Mouse (Mus musculus): ENCODE measurements at regions not wholly inside any gene's neighbourhood (a gene's known extent, or its start where the extent isn't known, plus 50 kb on each side); places are given as distances from the start of the nearest gene placed in this dataset.

DNA sequence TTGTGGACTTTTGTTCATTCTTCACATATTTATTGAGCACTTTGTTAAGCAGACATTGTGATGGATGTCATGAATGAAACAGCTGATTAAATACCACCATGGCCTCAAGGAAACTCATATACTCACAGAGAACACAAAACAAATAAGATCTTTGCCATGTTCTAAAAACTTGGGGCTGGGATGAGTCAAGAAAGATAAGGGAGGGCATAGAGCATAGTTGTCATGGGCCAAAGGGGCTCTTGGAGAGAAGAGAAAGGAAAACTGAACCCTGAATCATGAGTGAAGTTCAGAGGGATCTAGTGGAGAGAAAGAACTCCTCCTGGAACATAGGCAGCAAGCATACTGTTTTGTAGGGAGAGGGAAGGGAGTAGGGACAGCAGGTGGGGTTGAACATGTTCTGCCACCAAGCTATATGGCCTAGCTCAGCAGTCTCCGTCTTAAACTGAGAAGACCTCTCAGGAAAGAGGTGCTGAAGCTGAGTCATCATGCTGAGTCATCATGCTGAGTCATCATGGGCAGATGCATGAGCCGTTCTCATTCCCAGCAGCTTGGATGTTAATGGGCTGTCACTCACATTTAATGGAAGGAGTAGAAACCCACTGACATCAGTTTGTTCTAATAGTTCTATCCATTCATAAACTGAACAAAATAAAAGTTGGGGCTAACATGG is 69.6 kb downstream of the Cetn3 start:
- DNase-seq (ENCODE audit: low spot score): no peak

- peak; percentile 60 for DNase-seq (ENCODE audit: low spot score)
These were observed 73.2 kb downstream of the Cetn3 start for GRCm38 (mm10) chr13:81856072-81856471.

DNA sequence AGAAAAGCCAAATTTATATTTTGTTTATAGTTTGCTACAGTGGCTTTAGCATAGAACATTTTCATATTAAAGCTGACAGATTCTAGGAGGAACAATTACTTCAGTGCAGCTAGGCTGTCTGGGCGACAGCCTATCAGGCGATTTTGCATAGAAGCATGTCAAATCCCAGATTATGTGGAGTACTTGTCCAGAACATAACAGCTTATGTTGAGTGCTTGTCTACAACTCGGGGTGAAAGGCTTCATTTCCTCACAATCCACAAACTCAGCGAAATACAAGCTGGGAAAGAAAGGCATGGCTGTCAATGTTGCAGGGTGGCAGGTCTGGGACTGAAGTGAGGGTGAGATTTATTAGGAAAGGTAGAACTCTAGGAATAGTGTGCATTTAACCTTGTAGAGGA is 77.8 kb downstream of the Cetn3 start:
- DNase-seq (ENCODE audit: low spot score): no peak

DNA sequence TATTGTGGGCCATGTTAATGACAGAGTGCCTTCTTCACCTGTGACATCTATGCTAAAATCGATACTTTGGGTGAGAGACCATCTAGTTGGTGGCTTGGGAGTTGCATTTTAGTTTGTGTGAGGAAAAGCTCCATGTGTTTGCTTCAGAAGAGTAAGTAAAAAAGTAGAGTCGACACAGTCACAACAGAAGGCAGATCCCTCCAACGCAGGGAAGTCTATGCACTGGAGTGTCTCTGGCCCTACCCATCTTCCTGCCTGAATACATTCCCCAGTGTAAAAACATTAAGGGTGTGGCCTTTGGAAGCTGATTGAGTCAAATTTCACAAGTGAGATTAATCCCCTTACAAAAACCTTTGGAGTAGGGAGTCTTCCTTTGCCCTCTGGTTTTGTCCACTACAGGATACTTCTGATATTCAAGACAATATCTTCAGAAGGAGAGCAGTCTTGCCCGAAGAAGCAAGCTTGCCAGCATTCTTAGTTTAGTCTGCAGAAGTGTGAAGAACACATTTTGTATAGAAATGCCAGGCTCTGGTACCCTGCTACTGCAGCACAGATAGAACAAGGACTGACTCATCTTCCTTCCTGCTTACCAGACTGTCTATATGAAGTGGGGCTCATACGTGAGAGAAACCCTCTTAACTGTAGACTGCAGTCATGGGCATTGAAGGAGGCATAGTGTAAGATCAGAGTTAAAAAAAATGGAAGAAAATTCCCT is 79.2 kb downstream of the Cetn3 start:
- DNase-seq (ENCODE audit: low spot score): no peak

DNA sequence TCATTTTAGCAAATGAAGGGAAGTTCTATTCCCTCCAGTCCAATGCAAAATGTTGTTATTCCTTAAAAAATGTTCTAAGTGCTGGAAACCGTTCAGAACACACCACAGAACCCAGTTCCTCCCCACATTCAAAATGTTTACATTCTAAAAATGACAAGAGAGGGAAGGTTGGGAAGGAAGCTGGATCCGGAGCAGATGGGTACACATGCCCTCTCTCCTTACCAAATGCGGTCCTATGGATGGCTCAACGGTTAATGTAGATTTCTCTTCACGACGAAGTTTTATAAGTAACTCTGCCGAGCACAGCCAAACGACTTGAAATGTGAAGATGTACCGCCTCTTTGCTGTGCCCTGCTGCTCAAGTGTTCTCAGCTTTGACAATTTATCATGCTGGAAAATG is 88.3 kb downstream of the Cetn3 start:
- DNase-seq (ENCODE audit: low spot score): no peak

- no peak for DNase-seq (ENCODE audit: low spot score)
These were observed 103.0 kb downstream of the Cetn3 start for GRCm38 (mm10) chr13:81885879-81886278.

DNA sequence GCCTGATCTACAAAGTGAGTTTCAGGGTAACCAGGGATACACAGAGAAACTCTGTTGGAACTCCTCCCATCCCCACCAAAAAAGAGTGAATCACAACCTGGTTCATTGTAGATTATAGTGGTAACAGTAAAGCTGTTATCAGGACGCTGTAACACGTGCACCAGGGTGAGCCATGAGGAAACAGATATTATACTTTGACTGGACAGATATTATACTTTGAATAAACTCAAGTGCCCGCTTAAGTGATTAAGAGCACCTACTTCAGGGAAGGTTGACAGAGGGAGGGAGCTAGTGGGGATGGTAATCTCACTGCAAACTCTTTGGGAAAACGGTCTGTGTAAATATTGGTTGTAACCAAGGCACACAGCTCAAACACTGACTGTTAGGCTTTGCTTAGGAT is 147.4 kb downstream of the Cetn3 start:
- no peak for DNase-seq (ENCODE audit: low spot score)

GRCm38 (mm10) chr13:81931199-81931598 is 148.3 kb downstream of the Cetn3 start:
- DNase-seq (ENCODE audit: low spot score): no peak

DNA sequence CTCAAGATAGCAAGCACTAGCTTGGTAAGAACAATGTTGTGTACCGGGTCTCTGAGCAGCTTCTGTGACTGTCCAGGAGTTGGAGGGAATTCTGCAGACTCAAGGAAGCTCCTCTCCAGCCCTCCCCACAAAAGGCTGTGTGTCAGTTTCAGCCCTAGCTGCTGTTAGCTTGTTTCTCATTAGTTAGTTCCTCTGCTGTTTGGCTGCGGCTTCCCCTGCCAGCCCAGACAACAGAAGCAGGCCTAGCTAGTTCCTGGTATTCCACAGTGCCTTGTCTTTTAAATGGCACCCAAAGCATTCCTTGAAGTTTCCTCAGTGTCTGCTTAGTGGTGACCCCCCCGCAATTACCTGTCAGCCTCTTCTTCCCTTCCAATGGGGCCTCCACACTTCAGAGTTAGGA is 154.2 kb downstream of the Cetn3 start:
- no peak for DNase-seq (ENCODE audit: low spot score)

- DNase-seq (ENCODE audit: low spot score): peak; percentile 89
These were observed 161.2 kb downstream of the Cetn3 start for GRCm38 (mm10) chr13:81944047-81944446.

DNA sequence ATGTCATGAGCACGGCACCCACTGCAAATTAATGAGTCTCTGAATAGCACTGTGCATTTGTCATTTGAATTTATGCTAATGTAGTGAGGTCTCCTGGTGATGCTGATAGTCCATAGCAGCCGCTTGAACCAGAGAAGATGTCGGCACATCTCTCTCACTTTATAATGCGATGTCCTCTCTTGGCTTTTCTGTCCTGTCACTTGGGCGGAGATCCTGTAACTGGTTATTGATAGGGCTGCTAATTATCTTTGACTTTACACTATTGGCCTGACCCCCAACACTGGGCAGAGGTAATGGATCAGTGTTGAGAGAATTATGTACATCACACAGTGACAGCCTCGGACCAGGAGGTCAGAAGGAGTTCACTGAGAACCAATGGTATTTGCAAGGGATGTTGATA is 161.6 kb downstream of the Cetn3 start:
- no peak for DNase-seq (ENCODE audit: low spot score)

- DNase-seq (ENCODE audit: low spot score): no peak
These were observed 162.9 kb downstream of the Cetn3 start for GRCm38 (mm10) chr13:81945741-81946140.

- DNase-seq (ENCODE audit: low spot score): no peak
These were observed 182.6 kb downstream of the Cetn3 start for GRCm38 (mm10) chr13:81965431-81965830.

GRCm38 (mm10) chr13:81975878-81976277 is 193.0 kb downstream of the Cetn3 start:
- DNase-seq (ENCODE audit: low spot score): no peak

- DNase-seq (ENCODE audit: low spot score): no peak
These were observed 195.1 kb downstream of the Cetn3 start for GRCm38 (mm10) chr13:81978003-81978402.

GRCm38 (mm10) chr13:81979289-81979688 is 196.4 kb downstream of the Cetn3 start:
- DNase-seq (ENCODE audit: low spot score): no peak

GRCm38 (mm10) chr13:81980094-81980493 is 197.2 kb downstream of the Cetn3 start:
- peak; percentile 5 for DNase-seq (ENCODE audit: low spot score)

DNA sequence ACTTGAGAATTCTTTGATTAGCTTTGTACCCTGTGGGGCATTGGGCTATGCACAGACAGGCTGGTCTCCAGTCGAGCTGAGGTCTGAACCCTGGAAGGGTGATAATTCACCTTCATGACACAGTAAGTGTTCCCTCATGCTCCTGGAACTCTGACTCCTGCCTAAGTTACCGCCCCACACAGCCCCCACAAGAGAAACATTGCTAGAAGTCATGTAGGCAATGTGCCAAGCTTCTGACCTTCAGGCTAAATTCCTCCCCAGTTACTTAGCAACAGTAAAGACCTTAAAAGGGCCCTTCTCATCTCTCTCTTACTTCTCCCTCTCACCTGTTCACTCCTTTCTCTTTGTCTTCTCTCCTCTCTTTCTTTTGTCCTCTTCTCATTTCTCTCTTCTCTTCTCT is 199.6 kb downstream of the Cetn3 start:
- no peak for DNase-seq (ENCODE audit: low spot score)

DNA sequence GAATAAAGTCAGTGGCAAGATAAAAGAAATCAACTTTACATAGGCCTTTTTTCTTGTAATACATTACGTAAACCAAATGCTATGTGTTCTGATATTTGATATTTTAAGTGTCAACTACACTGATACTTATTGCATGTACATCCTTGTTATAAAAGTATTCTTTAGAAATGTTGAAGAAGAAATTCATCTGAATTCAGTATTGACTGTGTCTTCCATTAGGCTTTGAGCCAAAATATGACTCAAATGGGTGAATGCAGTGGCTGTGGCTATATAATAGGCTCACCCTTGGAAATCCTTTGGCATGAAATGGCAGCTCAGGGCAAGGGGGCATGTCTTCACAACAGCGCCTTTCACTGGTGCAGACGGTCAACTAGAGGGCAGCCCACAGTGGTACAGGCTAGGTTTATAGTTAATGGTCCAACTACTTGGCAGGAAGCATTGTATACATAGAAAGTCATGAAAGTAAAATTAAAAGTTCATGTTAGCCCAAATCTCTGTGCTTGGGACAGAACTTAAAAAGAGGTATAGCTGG is 217.9 kb downstream of the Cetn3 start:
- no peak for DNase-seq (ENCODE audit: low spot score)

- no peak for DNase-seq (ENCODE audit: low spot score)
These were observed 223.3 kb downstream of the Cetn3 start for GRCm38 (mm10) chr13:82005929-82006726.

DNA sequence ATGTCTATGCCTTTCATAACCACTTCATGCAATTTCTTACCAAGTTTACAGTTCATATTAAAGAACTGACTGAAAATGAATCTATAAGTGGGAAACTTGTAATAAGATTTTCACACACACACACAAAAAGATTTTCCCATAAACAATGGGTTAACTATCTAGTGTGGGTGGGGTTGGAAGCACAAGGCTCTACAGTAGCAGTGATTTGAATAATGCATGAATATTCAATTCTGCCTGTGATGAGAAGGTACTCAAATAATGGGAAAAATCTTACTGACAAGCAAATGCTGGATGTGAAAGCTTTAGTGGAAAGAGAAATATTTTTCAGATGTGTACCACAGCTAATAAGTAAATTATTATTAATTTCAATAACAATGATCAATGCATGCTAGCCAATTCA is 224.3 kb downstream of the Cetn3 start:
- no peak for DNase-seq (ENCODE audit: low spot score)

DNA sequence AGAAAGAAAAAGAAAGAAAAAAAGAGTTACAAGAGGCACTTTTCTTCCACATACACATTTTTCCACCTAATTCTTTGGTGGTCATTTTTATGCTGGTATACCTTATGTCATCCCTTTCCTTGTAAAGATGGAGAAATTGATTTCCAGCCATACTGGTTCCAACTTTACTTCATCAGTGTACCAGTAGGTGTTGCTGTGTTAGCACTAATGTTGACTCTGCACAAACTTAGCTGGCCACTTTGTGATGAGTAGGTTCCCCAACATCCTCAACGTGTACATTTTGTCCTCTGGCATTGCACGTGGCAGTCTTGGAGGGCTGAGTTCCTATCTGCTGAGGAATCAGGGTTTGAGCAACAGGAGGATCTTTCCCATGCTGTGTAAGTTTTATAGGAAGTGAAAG is 256.7 kb downstream of the Cetn3 start:
- no peak for DNase-seq (ENCODE audit: low spot score)
